Mouse (Mus musculus): ENCODE measurements around the gene Usp35. TPM values are rescaled to one million over a fixed set of nuclear protein-coding genes. Genes with fewer than 3 reads are reported as not detected.
A peak's percentile ranks its signal among the peaks of the same experiment; 100 is the strongest.

The Usp35 gene
- polyA plus RNA-seq, 1 experiment from 2014 or later, result 3.2 TPM

DNA sequence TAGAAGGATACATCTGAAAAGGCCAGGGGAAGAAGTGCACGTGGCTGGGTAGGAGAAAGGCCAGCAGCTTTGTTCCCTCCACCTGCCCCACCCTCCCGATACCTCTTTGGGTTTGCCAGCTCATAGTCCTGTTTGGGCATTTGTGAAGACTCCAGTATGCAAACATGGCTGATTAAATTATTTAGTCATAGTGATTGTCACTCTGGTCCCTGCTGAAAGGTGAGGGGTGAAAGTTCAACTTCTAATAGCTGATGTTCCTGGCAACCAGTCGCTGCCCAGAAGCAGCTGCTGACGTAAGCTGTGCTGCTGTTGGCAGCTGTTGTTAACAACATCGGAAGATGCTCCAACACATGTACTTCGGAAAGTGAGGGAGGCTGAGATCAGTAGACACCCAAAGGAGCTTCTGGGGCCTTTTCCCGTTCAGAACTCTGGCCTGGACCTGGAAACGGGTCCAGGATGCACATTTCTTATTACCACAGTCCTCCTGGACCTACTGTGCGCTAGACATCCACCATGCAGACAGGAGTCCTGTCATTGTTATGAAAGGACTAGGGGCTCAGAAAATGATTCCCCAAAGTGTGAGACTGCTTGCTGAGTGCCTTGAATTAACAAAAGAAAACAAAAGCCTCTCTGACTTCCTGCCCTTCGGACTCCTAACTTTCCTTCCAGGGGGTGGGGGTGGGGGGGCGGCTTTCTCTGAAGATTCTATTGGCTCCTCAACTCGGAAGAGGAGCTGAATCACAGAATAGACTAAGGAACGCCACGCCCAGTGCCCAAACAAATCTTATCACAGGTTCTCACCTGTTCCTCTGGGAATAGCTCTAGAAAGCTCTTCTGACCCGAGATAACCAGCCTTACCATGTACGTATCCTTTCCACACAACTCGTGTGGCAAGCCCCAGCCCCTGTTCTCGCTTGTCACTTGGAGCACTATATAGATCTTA is 9.4 kb upstream of the Usp35 start:
- ATAC-seq, result no peak

DNA sequence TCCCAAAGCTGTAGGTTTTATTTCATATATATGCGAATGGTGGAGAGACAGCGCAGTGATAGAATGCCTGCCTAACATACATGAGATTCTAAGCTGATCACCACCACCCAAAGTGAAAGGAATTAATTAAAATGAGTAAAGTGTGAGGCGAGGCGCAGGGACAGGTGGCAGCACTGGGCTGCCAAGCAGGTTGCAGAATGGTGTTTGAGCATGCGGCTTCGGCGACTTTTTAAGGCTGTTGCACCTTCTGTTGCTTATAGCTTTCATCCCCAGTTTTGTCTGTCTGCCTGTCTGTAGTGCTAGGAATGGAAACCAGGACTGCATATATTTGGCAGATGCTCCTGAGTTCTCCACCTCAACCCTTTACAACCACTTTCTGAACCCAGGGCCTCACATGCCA is 7.8 kb upstream of the Usp35 start:
- Histone ChIP-seq H3K36me3 (ENCODE audit: control insufficient read depth, insufficient read depth, low read length) (no peaks in the 10 kb centered on the region), H3K27ac (ENCODE audit: low read length) (no peak overlapping the region), H3K27me3 (ENCODE audit: control insufficient read depth, insufficient read depth, low read depth, low read length) (no peaks in the 10 kb centered on the region), H3K9ac (ENCODE audit: low read depth, low read length) (no peak overlapping the region), H3K4me2 (ENCODE audit: low read length) (no peak overlapping the region), H3K4me3 (ENCODE audit: low read depth, low read length) (no peak overlapping the region), H3K4me1 (ENCODE audit: control insufficient read depth, insufficient read depth, low read length) (no peaks in the 10 kb centered on the region), H3K9me3 (replicated peaks; ENCODE audit: control insufficient read depth, low read length, poor library complexity, severe bottlenecking) (no peaks in the 10 kb centered on the region)
- ATAC-seq, result no peak
- 91% methylated on average over 7 of the region's 7 CpGs for WGBS

More for the DNA sequence above, 9.4 kb upstream of the Usp35 start:
- no peak overlapping the region for H3K9ac ChIP-seq (ENCODE audit: low read depth, low read length)
- no peaks in the 10 kb centered on the region for H3K36me3 ChIP-seq (ENCODE audit: control insufficient read depth, insufficient read depth, low read length)
- no peaks in the 10 kb centered on the region for H3K27me3 ChIP-seq (ENCODE audit: control insufficient read depth, insufficient read depth, low read depth, low read length)
- H3K4me3 ChIP-seq (ENCODE audit: low read depth, low read length), result no peak overlapping the region
- no peaks in the 10 kb centered on the region for H3K4me1 ChIP-seq (ENCODE audit: control insufficient read depth, insufficient read depth, low read length)
- H3K4me2 ChIP-seq (ENCODE audit: low read length), result no peak overlapping the region
- WGBS, result 67% methylated on average over 18 of the region's 18 CpGs
- H3K9me3 ChIP-seq (replicated peaks; ENCODE audit: control insufficient read depth, low read length, poor library complexity, severe bottlenecking), result no peaks in the 10 kb centered on the region
- H3K27ac ChIP-seq (ENCODE audit: low read length), result no peak overlapping the region

DNA sequence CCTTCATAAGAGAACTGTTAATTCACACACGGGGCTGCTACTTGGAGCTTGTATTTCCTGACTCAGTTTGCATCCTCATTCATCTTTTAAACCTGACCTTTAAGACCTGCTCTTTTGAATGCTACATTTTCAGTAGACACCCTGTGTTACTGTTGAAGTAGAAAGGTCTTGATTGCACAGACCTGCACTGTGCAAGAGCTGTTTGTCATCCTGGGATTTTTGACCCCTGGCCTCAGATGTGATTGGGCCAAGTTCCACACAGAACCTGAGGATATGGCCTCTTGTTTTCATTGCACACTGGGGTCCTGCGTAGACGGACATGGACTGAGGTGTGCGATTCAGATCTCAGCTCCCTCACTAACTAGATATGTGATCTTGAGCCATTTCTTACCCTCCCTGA is 6.8 kb upstream of the Usp35 start:
- no peak overlapping the region for H3K9ac ChIP-seq (ENCODE audit: low read depth, low read length)
- no peaks in the 10 kb centered on the region for H3K9me3 ChIP-seq (replicated peaks; ENCODE audit: control insufficient read depth, low read length, poor library complexity, severe bottlenecking)
- H3K36me3 ChIP-seq (ENCODE audit: control insufficient read depth, insufficient read depth, low read length), result no peaks in the 10 kb centered on the region
- ATAC-seq, result no peak
- H3K27me3 ChIP-seq (ENCODE audit: control insufficient read depth, insufficient read depth, low read depth, low read length), result no peaks in the 10 kb centered on the region
- H3K4me1 ChIP-seq (ENCODE audit: control insufficient read depth, insufficient read depth, low read length), result no peaks in the 10 kb centered on the region; the same call in 1 of the 2 replicates
- no peak overlapping the region for H3K4me3 ChIP-seq (ENCODE audit: low read depth, low read length)
- H3K4me2 ChIP-seq (ENCODE audit: low read length), result no peak overlapping the region
- WGBS, result 87% methylated on average over 4 of the region's 4 CpGs
- no peak overlapping the region for H3K27ac ChIP-seq (ENCODE audit: low read length)

DNA sequence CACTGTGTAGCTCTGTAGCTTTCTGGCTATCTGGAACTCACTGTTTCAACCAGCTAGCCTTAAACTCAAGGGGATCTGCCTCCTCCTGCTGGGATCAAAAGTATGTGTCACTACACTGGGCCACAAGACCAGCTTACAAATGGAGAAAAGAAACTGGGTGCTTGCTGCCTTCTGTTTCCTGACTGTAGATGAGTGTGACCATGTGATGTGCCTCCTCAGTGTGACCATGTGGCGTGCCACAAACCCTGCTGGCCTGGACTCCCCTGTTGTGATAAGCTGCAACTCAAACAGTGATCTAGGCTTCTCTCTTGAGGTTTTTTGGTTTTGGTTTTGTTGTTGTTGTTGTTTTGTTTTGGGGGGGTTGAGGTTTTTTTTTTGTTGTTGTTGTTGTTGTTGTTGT is 4.9 kb upstream of the Usp35 start:
- Histone ChIP-seq H3K27ac (ENCODE audit: low read length) (no peak overlapping the region), H3K4me3 (ENCODE audit: low read depth, low read length) (no peak overlapping the region), H3K4me2 (ENCODE audit: low read length) (no peak overlapping the region), H3K9ac (ENCODE audit: low read depth, low read length) (no peak overlapping the region), H3K36me3 (ENCODE audit: control insufficient read depth, insufficient read depth, low read length) (no peaks in the 10 kb centered on the region), H3K27me3 (ENCODE audit: control insufficient read depth, insufficient read depth, low read depth, low read length) (no peaks in the 10 kb centered on the region), H3K4me1 (ENCODE audit: control insufficient read depth, insufficient read depth, low read length) (peaks cover 8% of the 10 kb centered on the region), H3K9me3 (replicated peaks; ENCODE audit: control insufficient read depth, low read length, poor library complexity, severe bottlenecking) (no peaks in the 10 kb centered on the region)
- no peak for ATAC-seq
- 81% methylated on average over 1 of the region's 1 CpGs for WGBS

DNA sequence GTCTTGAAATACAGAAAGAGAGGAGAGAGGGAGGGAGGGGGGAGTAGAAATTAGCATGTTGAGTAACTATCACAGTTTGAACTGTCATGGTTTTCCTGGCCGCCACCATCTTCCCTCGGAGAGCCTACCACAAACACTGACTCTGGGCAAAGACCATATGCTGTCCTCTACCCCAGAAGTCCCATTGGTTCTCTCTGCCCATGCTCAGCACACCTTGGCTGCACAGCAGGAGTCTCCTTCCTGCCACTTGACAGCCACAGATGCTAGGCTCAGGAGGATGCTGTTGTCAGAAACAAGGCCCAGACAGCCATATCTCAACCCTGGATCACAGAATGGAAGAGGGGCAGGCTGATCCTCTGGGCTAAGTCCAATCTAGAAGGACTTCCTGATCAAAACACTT is 2.6 kb upstream of the Usp35 start:
- Histone ChIP-seq H3K4me3 (ENCODE audit: low read depth, low read length) (no peak overlapping the region), H3K9ac (ENCODE audit: low read depth, low read length) (no peak overlapping the region), H3K4me1 (ENCODE audit: control insufficient read depth, insufficient read depth, low read length) (peaks cover 23% of the 10 kb centered on the region), H3K27me3 (ENCODE audit: control insufficient read depth, insufficient read depth, low read depth, low read length) (no peaks in the 10 kb centered on the region), H3K4me2 (ENCODE audit: low read length) (no peak overlapping the region), H3K36me3 (ENCODE audit: control insufficient read depth, insufficient read depth, low read length) (no peaks in the 10 kb centered on the region), H3K27ac (ENCODE audit: low read length) (no peak overlapping the region), H3K9me3 (replicated peaks; ENCODE audit: control insufficient read depth, low read length, poor library complexity, severe bottlenecking) (no peaks in the 10 kb centered on the region)
- 89% methylated on average over 2 of the region's 2 CpGs for WGBS
- no peak for ATAC-seq

DNA sequence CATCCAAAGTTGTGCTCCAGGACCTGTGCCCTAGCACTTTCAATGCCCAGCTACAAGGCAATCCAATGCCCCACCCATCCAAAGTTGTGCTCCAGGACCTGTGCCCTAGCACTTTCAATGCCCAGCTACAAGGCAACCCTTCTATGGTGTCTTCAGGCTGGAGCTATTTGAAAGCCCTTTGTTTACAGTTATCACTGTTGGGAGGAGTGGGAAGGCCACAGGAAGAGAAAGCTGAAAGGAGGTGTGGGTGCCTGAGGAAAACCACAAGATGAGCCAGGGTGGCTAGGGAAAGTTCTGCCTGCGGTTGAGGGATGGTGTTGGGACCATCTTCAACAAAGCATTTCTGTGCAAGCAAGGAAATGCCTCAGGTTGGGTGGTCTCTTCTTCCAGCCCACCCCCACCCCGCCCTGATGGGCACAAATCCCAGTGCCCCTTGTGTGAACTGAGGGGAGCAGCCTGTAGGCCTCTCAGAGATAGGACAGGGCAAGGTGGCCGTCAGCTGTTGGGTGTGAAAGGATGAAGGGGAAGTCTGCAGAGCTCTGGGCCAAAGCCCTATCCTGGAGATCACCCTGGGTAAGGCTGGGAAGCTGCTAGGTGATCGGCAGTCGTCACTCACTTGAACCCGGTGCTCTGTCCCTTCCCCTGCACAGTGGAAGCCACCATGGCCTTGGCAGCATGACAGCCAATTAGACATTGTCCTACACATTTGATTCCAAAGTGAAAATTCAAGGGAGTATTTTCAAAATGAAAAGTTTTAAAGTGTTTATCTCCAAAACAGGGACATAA is 1.5 kb upstream of the Usp35 start:
- Histone ChIP-seq H3K36me3 (ENCODE audit: control insufficient read depth, insufficient read depth, low read length) (no peaks in the 10 kb centered on the region), H3K4me2 (ENCODE audit: low read length) (peak overlapping the region; percentile 64), H3K27ac (ENCODE audit: low read length) (no peak overlapping the region; the same call in 1 of the 2 replicates), H3K4me3 (ENCODE audit: low read depth, low read length) (peak overlapping the region; percentile 82), H3K9me3 (replicated peaks; ENCODE audit: control insufficient read depth, low read length, poor library complexity, severe bottlenecking) (no peaks in the 10 kb centered on the region), H3K27me3 (ENCODE audit: control insufficient read depth, insufficient read depth, low read depth, low read length) (no peaks in the 10 kb centered on the region), H3K4me1 (ENCODE audit: control insufficient read depth, insufficient read depth, low read length) (peaks cover 28% of the 10 kb centered on the region), H3K9ac (ENCODE audit: low read depth, low read length) (peak overlapping the region; percentile 73)
- 77% methylated on average over 6 of the region's 6 CpGs for WGBS
- no peak for ATAC-seq

DNA sequence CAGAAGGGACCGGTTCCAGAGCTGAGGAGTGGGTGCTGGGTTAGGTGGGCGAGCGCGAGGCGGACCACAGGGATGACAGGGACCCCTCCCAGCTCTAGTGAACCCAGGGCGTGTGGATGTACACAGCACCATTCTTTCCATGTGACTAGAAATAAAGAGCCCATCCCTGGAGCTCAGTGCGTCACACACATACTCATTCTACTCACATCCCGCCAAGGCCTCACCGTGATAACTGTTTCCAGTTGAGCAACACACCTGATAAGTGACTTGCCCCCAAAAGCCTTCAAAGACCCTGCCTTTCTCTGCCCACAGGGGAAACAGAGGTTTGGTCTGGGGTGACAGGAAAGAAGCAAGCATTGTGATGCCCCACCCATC is 834 bp upstream of the Usp35 start:
- Histone ChIP-seq H3K4me3 (ENCODE audit: low read depth, low read length) (peak overlapping the region; percentile 82), H3K4me2 (ENCODE audit: low read length) (peak overlapping the region; percentile 64), H3K36me3 (ENCODE audit: control insufficient read depth, insufficient read depth, low read length) (no peaks in the 10 kb centered on the region), H3K9me3 (replicated peaks; ENCODE audit: control insufficient read depth, low read length, poor library complexity, severe bottlenecking) (no peaks in the 10 kb centered on the region), H3K27me3 (ENCODE audit: control insufficient read depth, insufficient read depth, low read depth, low read length) (no peaks in the 10 kb centered on the region; the same call in 1 of the 2 replicates), H3K4me1 (ENCODE audit: control insufficient read depth, insufficient read depth, low read length) (peaks cover 28% of the 10 kb centered on the region), H3K27ac (ENCODE audit: low read length) (peak overlapping the region; percentile 74), H3K9ac (ENCODE audit: low read depth, low read length) (peak overlapping the region; percentile 73)
- 2% methylated on average over 9 of the region's 9 CpGs for WGBS
- ATAC-seq, result no peak

DNA sequence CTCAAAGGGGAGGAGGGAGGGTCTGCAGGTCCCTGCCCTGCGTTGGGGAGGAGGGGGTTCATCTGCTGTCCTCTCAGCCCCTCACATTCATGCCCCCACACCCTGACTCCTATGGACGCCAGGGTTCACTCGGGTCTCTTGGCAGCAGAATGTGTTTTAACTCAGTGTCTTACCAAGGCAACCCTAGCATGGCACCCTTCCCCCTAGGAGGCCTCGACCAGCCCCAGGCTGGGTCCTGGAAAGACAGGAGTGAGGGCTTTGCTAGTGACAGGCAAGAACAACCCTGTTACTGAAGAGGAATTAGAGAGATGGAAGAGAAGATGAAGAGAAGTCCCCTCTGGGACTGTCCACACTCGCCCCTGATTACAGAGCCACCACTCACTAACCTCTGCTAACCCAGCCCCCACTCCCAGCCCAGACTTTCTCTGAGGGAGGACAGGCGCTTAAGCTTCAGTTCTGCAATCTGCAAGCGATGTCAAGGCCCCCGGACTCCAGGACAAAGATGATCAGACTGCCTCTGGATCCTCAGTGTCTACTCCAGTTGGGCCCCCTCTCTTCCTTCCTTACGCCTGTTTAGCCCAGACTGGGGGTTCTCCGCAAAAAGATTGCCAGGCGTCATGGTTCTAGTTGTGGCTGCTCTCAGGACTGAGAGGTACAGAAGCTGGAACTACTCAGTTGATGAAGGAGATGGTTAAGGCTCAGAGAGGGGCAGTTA is 732 bp downstream of the Usp35 start:
- Histone ChIP-seq H3K4me2 (ENCODE audit: low read length) (peak overlapping the region; percentile 86), H3K27me3 (ENCODE audit: control insufficient read depth, insufficient read depth, low read depth, low read length) (peaks cover 12% of the 10 kb centered on the region), H3K27ac (ENCODE audit: low read length) (no peak overlapping the region), H3K4me3 (ENCODE audit: low read depth, low read length) (peak overlapping the region; percentile 82), H3K9ac (ENCODE audit: low read depth, low read length) (peak overlapping the region; percentile 85), H3K4me1 (ENCODE audit: control insufficient read depth, insufficient read depth, low read length) (peaks cover 28% of the 10 kb centered on the region), H3K36me3 (ENCODE audit: control insufficient read depth, insufficient read depth, low read length) (no peaks in the 10 kb centered on the region), H3K9me3 (replicated peaks; ENCODE audit: control insufficient read depth, low read length, poor library complexity, severe bottlenecking) (no peaks in the 10 kb centered on the region)
- ATAC-seq, result peak; percentile 0
- 64% methylated on average over 11 of the region's 11 CpGs for WGBS
